Mouse (Mus musculus) liver, embryonic 11.5 days (tissue): ENCODE data around the gene Tesk2. TPM values are rescaled to one million over a fixed set of nuclear protein-coding genes. Genes with fewer than 3 reads are reported as not detected.

Experiments used
- ATAC-seq: fragments of 200-750 bp; cut with Nextera tagmentation; replicated peaks from 2 replicates; pipeline ENCODE4 v1.8.0; 2017; ENCODE audit warnings: moderate number of reproducible peaks, mild to moderate bottlenecking, moderate TSS enrichment, moderate library complexity; ENCODE audit not compliant: low FRiP score
- DNase-seq: peaks from one replicate; pipeline ENCODE4 v3.0.0-alpha.2; 2017; ENCODE audit warnings: low spot score
- H3K27ac ChIP-seq: fragments of 300-500 bp; sonication (generic); 2 replicates; pipeline ENCODE4 v1.5.1; 2014; ENCODE audit warnings: mild to moderate bottlenecking, low read depth, low read length, control low read depth
- H3K27me3 ChIP-seq: fragments of 300-500 bp; sonication (generic); replicated peaks from 2 replicates; pipeline ENCODE4 v1.6.1; 2014; ENCODE audit warnings: low read length, mixed read lengths; ENCODE audit not compliant: control insufficient read depth, insufficient read depth
- H3K36me3 ChIP-seq: fragments of 300-500 bp; sonication (generic); 2 replicates; pipeline ENCODE4 v1.6.1; 2014; ENCODE audit warnings: mild to moderate bottlenecking, low read length, moderate library complexity, mixed read lengths; ENCODE audit not compliant: control insufficient read depth, insufficient read depth
- H3K4me1 ChIP-seq: fragments of 300-500 bp; sonication (generic); replicated peaks from 2 replicates; pipeline ENCODE4 v1.6.1; 2014; ENCODE audit warnings: low read length, mixed read lengths; ENCODE audit not compliant: control insufficient read depth, insufficient read depth
- H3K4me2 ChIP-seq: fragments of 300-500 bp; sonication (generic); 2 replicates; pipeline ENCODE4 v1.6.1; 2014; ENCODE audit warnings: mild to moderate bottlenecking, control low read depth, moderate library complexity
- H3K4me3 ChIP-seq: fragments of 300-500 bp; sonication (generic); 2 replicates; pipeline ENCODE4 v1.5.1; 2014; ENCODE audit warnings: low read depth, low read length, control low read depth
- H3K9ac ChIP-seq: fragments of 300-500 bp; sonication (generic); 2 replicates; pipeline ENCODE4 v1.6.1; 2014; ENCODE audit warnings: low read depth, low read length, control low read depth
- H3K9me3 ChIP-seq: fragments of 300-500 bp; sonication (generic); 2 replicates; pipeline ENCODE4 v1.6.1; 2016; ENCODE audit warnings: low read length, inconsistent platforms, mixed read lengths; ENCODE audit not compliant: control insufficient read depth
- WGBS: fragments of 180-500 bp; shearing (Covaris S2); extraction: QIAGEN DNeasy Blood & Tissue Kit; methylation state at CpG from one replicate; pipeline ENCODE4 v1.1.7; 2014; 5-methylcytosine and 5-hydroxymethylcytosine counted together
- polyA plus RNA-seq: library from polyadenylated mRNA; unstranded; fragments of >200 nt; fragmentation: Nextera tagmentation; extraction: Ambion mirVana; gene quantifications from 2 replicates; pipeline ENCODE4 v1.2.1, GENCODE M21; 2014

The Tesk2 gene
- polyA plus RNA-seq, 1 experiment from 2014 or later = 3.1 TPM

- no peaks in the 10 kb centered on the region for H3K4me1 ChIP-seq
- H3K4me2 ChIP-seq = no peak overlapping the region
- DNase-seq (no peak), ATAC-seq (no peak)
- no peak overlapping the region for H3K27ac ChIP-seq
- no peak overlapping the region for H3K4me3 ChIP-seq
- H3K9me3 ChIP-seq = no peaks in the 10 kb centered on the region
- peaks cover 5% of the 10 kb centered on the region; the same call in 1 of the 2 replicates for H3K36me3 ChIP-seq
- H3K27me3 ChIP-seq = no peaks in the 10 kb centered on the region
- 84% methylated on average over 5 of the region's 5 CpGs for WGBS
- H3K9ac ChIP-seq = no peak overlapping the region
Measured at GRCm38 (mm10) chr4:116815276-116815675, 94.5 kb downstream of the Tesk2 start.

GRCm38 (mm10) chr4:116817486-116817885, 96.7 kb downstream of the Tesk2 start:
- no peak for DNase-seq
- no peak overlapping the region for H3K4me3 ChIP-seq
- no peak overlapping the region for H3K9ac ChIP-seq
- no peak overlapping the region for H3K27ac ChIP-seq
- 88% methylated on average over 6 of the region's 6 CpGs for WGBS
- ATAC-seq = no peak
- H3K4me2 ChIP-seq = no peak overlapping the region
- peaks cover 8% of the 10 kb centered on the region for H3K27me3 ChIP-seq
- H3K9me3 ChIP-seq = no peaks in the 10 kb centered on the region
- H3K4me1 ChIP-seq = peaks cover 9% of the 10 kb centered on the region
- peaks cover 5% of the 10 kb centered on the region; the same call in 1 of the 2 replicates for H3K36me3 ChIP-seq

DNA sequence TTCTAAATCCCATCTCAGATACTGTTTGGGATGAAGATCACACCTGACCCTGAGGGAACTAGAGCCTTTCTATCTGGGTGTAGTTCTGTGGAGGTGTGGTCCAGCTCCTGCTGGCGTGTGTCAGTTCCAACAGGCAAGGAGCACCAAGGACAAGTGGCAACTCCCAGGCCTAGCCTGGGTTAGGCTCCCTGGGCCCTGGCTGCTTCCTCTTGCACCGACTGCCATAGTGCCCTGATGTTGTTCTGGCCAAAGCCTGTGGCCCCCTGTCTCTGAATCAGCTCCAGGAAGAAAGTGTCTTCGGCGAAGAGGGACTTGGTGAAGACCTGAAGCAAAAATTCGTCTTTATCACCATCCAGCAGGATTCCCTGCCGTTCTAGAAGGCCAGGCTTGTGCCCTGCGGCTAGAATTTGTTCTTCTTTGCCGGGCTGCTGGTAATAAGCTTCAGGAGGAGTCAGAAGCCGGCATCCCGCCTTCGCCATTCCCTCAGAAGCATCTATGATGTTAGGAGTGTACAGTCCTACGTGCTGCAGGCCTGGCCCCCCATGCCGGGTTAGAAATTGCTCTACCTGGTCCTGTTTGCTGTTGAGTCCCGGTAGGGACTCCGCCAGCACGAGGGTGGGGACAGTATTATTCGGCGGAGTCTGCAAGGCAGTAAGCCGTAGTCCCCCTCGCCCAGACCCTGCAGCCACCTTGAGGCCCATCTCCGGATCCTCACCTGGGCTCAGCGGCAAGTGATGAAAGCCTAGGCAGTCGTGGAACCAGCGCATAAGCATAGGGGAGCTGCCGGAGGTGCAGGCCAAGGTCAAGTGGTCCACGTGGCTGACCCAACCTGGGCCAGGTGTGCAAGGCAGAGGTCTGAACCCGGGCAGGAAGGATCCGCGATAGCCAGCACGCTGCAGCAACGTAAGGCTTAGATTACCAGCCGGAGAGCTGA, 99.5 kb downstream of the Tesk2 start:
- Histone ChIP-seq H3K36me3 (peaks cover 5% of the 10 kb centered on the region; the same call in 1 of the 2 replicates), H3K9ac (peak overlapping the region; percentile 67), H3K4me2 (peak overlapping the region; percentile 100), H3K4me1 (peaks cover 11% of the 10 kb centered on the region), H3K9me3 (no peaks in the 10 kb centered on the region), H3K4me3 (peak overlapping the region; percentile 61), H3K27ac (no peak overlapping the region), H3K27me3 (peaks cover 8% of the 10 kb centered on the region)
- no peak for DNase-seq
- ATAC-seq = no peak
- WGBS = 27% methylated on average over 32 of the region's 32 CpGs

DNA sequence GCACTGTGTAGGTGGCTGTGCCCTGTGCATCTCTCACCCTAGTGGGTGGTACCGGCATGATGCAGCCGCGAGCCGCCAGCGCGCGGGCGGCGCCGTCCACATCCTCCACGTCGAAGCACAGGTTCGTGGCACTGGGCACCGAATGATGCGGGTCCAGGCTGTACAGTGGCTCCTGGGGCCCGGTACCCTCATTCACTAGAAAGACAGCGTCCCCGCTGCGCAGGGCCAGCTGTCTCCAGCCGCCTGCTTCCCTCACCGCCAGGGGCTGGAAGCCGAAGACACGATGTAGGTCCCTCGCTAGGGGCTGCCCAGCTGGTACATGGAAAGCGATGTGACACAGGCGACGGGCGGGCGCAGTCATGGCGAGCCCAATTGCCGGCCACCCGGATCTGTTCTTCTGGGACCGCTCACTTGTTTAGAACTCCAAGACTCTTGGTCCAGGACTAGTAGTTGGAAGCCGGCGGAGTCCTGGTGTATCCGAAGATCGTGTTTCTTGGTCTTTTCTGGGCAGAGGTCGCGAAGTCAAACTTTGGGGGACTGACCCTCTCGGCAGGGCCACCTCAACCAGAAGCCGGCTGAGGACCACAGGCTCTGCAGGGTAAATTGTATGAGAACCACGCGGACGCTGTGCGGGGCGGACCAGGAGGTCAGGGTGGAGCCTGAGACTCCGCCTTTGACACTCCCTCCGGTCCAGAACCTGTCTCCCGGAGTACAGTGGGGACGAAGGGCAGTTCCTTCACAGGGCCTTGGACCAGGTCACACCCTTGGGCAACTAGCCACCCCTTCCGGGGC, 100.3 kb downstream of the Tesk2 start:
- no peaks in the 10 kb centered on the region for H3K9me3 ChIP-seq
- peak overlapping the region; percentile 61 for H3K4me3 ChIP-seq
- H3K36me3 ChIP-seq = peaks cover 2% of the 10 kb centered on the region; the same call in 1 of the 2 replicates
- DNase-seq (peak; percentile 85), ATAC-seq (peak; percentile 77)
- peak overlapping the region; percentile 67 for H3K9ac ChIP-seq
- H3K4me1 ChIP-seq = peaks cover 11% of the 10 kb centered on the region
- under 1% methylated on average over 51 of the region's 51 CpGs for WGBS
- H3K4me2 ChIP-seq = peak overlapping the region; percentile 100
- no peak overlapping the region for H3K27ac ChIP-seq
- peaks cover 8% of the 10 kb centered on the region for H3K27me3 ChIP-seq

- Histone ChIP-seq H3K4me2 (peak within 1 kb of the TSS; percentile 100), H3K36me3 (0 out of 2 replicates have a peak, but pooled peaks cover 2% of the 10 kb centered on the region), H3K9me3 (no peaks in the 10 kb centered on the region), H3K27me3 (peaks cover 8% of the 10 kb centered on the region), H3K9ac (peak within 1 kb of the TSS; percentile 67), H3K4me3 (peak within 1 kb of the TSS; percentile 61), H3K27ac (no peak within 1 kb of the TSS), H3K4me1 (peaks cover 11% of the 10 kb centered on the region)
- DNase-seq (no peak), ATAC-seq (no peak)
- 11% methylated on average over 9 of the region's 9 CpGs for WGBS
Measured at GRCm38 (mm10) chr4:116821694-116822016, 100.9 kb downstream of the Tesk2 start, which contains the start of gene Hpdl. Gene Hpdl (minus strand): TSS chr4:116821707.

DNA sequence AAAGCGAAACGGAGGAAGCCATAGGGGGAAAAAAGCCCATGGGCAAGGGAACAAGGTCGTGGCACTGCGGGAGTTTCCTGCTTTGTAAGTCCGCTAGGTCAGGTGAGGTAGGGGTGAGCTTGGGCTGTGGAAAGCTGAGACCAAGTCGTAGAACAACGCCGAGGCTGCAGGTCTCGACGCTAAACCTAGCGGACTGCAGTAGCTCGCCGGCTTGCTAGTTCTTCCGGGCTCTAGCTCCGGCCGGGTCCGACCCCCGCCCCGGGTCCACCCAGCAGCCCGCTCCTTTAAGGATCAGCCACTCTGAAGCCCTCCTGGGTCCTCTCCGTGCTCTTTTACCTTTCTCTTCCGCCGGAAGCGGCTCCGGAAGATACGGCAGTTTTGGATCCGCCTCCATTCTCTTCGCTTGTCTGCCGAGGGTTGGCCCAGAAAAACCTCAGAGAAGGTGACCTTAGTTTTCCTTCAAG, 103.8 kb downstream of the Tesk2 start:
- peak; percentile 70 for DNase-seq
- Histone ChIP-seq H3K27me3 (peaks cover 8% of the 10 kb centered on the region), H3K27ac (peak overlapping the region; percentile 36; the same call in 1 of the 2 replicates), H3K9ac (peak overlapping the region; percentile 80), H3K4me1 (peaks cover 11% of the 10 kb centered on the region), H3K36me3 (no peaks in the 10 kb centered on the region), H3K4me2 (peak overlapping the region; percentile 79), H3K9me3 (no peaks in the 10 kb centered on the region), H3K4me3 (peak overlapping the region; percentile 65)
- peak; percentile 57 for ATAC-seq
- whole genome bisulfite sequencing = 1% methylated on average over 29 of the region's 29 CpGs

DNA sequence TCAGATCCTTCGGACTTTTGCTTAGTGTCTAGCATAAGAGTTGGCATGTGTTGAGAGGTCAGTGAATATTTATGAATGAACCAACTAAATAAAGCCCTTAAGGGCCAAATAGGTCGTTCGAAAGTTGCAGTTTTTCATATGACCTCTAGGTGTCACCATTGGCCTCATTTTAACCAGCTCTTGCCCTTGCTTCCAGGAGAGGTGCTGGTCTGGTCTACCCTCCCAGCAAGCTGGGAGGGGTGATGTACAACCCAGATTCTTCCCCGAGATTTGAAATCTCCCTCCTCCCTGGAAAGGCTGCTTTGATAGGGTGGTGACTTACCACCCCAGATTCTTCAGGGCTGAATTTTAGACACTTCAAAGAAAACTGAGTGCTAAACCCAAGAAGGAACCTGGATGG, 107.1 kb downstream of the Tesk2 start:
- no peak overlapping the region for H3K4me3 ChIP-seq
- H3K27ac ChIP-seq = no peak overlapping the region
- H3K4me2 ChIP-seq = no peak overlapping the region
- ATAC-seq = 0 out of 2 replicates have a peak, but pooled peaks have one; percentile 3
- H3K36me3 ChIP-seq = no peaks in the 10 kb centered on the region
- no peak overlapping the region for H3K9ac ChIP-seq
- no peaks in the 10 kb centered on the region for H3K27me3 ChIP-seq
- H3K4me1 ChIP-seq = 0 out of 2 replicates have a peak, but pooled peaks cover 2% of the 10 kb centered on the region
- H3K9me3 ChIP-seq = no peaks in the 10 kb centered on the region
- WGBS = 2% methylated on average over 4 of the region's 4 CpGs
- no peak for DNase-seq

DNA sequence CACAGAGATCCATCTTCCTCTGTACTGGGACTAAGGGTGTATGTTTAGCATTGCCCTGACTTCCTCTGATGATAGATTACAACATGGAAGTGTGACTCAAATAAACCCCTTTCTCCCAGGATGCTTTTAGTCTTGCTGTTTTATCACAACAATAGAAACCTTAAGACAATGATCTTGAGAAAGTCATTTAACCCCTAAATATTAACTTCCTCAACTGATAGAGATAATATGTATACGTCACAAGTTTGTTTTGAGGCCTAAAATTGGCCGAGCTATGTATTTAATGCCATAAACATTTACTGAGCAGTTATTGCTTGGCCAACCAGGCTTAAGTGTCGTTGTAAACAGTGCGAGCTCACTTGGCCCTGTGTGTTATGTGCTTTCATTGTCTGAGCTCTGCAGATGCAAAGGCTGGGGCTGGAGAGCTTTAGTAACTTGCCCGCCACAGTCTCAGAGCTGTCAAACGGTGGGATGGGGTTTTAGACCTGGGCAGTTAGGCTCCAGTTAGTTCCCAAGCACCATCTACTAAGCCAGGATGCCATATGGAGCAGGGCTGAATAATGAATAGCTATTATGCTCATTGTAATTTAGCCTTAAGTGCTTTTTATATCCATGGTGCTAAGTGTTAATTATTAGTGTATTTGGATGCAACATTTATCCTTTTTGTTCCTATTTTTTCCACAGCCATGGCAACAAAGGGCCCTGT, 108.8 kb downstream of the Tesk2 start:
- no peak overlapping the region for H3K27ac ChIP-seq
- 62% methylated on average over 6 of the region's 6 CpGs for WGBS
- ATAC-seq (no peak), DNase-seq (no peak)
- H3K4me3 ChIP-seq = no peak overlapping the region
- H3K4me1 ChIP-seq = no peaks in the 10 kb centered on the region
- H3K9me3 ChIP-seq = no peaks in the 10 kb centered on the region
- H3K27me3 ChIP-seq = no peaks in the 10 kb centered on the region
- no peaks in the 10 kb centered on the region for H3K36me3 ChIP-seq
- H3K9ac ChIP-seq = no peak overlapping the region
- no peak overlapping the region for H3K4me2 ChIP-seq
